Mouse (Mus musculus) heart, postnatal 0 days (tissue): ENCODE data around the gene Unc45b. TPM values are rescaled to one million over a fixed set of nuclear protein-coding genes. Genes with fewer than 3 reads are reported as not detected.

Experiments used
- ATAC-seq: fragments of 200-750 bp; cut with Nextera tagmentation; 2 replicates; pipeline ENCODE4 v1.8.0; 2017; ENCODE audit warnings: low read depth, moderate number of reproducible peaks, moderate library complexity; ENCODE audit not compliant: insufficient read depth
- DNase-seq: peaks from one replicate; pipeline ENCODE4 v3.0.0-alpha.2; 2016; ENCODE audit warnings: low spot score
- H3K27ac ChIP-seq: fragments of 300-500 bp; sonication (generic); 2 replicates; pipeline ENCODE4 v1.5.1; 2014; ENCODE audit warnings: low read depth, mild to moderate bottlenecking
- H3K27me3 ChIP-seq: fragments of 300-500 bp; sonication (generic); 2 replicates; pipeline ENCODE4 v1.6.1; 2014; ENCODE audit warnings: low read length, mixed read lengths; ENCODE audit not compliant: control insufficient read depth, insufficient read depth
- H3K36me3 ChIP-seq: fragments of 300-500 bp; sonication (generic); replicated peaks from 2 replicates; pipeline ENCODE4 v1.6.1; 2014; ENCODE audit warnings: low read length, mixed read lengths; ENCODE audit not compliant: control insufficient read depth, insufficient read depth
- H3K4me1 ChIP-seq: fragments of 300-500 bp; sonication (generic); 2 replicates; pipeline ENCODE4 v1.6.1; 2014; ENCODE audit warnings: antibody characterized with exemption; ENCODE audit not compliant: control insufficient read depth, insufficient read depth
- H3K4me2 ChIP-seq: fragments of 300-500 bp; sonication (generic); 2 replicates; pipeline ENCODE4 v1.6.1; 2014; ENCODE audit warnings: low read depth, mild to moderate bottlenecking, low read length, moderate library complexity
- H3K4me3 ChIP-seq: fragments of 300-500 bp; sonication (generic); 2 replicates; pipeline ENCODE4 v1.5.1; 2014; ENCODE audit warnings: low read depth, low read length
- H3K9ac ChIP-seq: fragments of 300-500 bp; sonication (generic); replicated peaks from 2 replicates; pipeline ENCODE4 v1.6.1; 2014; ENCODE audit warnings: low read depth, low read length, mixed read lengths
- H3K9me3 ChIP-seq: fragments of 300-500 bp; sonication (generic); replicated peaks from 2 replicates; pipeline ENCODE4 v1.6.1; 2016; ENCODE audit warnings: low read length; ENCODE audit not compliant: control insufficient read depth
- CTCF ChIP-seq: IDR thresholded peaks from 2 replicates; pipeline ENCODE4 v1.5.1; 2016; ENCODE audit warnings: antibody characterized with exemption, control low read depth, low read depth
- EP300 ChIP-seq: IDR thresholded peaks from 2 replicates; pipeline ENCODE4 v1.6.1; 2016; ENCODE audit warnings: antibody characterized with exemption, low read depth
- WGBS: fragments of 180-500 bp; shearing (Covaris S2); extraction: QIAGEN DNeasy Blood & Tissue Kit; methylation state at CpG from one replicate; pipeline ENCODE4 v1.1.7; 2014; 5-methylcytosine and 5-hydroxymethylcytosine counted together
- polyA plus RNA-seq: library from polyadenylated mRNA; unstranded; fragments of >200 nt; fragmentation: Nextera tagmentation; extraction: Ambion mirVana; gene quantifications from 2 replicates; pipeline ENCODE4 v1.2.1, GENCODE M21; 2015
- total RNA-seq: library from RNA; depleted of rRNA; stranded (reverse); fragments of >200 nt; gene quantifications from 2 replicates; pipeline ENCODE4 v1.2.3, GENCODE M21; 2014; ENCODE audit warnings: low replicate concordance

Unc45b gene
- total and polyA plus RNA-seq, 2 experiments from 2014 or later = 167 to 239 TPM

DNA sequence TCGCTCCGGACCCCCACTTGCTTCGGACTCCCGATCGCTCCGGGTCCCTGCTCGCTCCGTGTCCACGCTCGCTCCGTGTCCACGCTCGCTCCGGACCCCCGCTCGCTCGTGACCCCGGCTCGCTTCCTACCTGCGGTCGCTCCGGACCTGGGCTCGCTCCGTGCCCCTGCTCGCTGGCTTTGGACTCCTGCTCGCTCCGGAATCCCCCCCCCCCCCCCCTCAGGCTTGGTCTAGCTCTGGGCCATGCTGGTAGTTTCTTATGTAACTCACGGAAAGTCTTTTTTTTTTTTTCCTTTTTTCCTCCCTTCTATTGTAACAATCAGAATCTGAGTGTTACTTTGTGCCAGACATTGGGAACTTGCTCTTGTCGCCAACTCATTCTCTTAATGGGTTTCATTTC is 22.8 kb downstream of the Unc45b start:
- peaks cover 66% of the 10 kb centered on the region for H3K36me3 ChIP-seq
- no peak for ATAC-seq
- H3K27ac ChIP-seq = peak overlapping the region; percentile 81
- 66% methylated on average over 29 of the region's 29 CpGs for WGBS
- H3K4me2 ChIP-seq = peak overlapping the region; percentile 64
- H3K4me1 ChIP-seq = no peaks in the 10 kb centered on the region
- TF ChIP-seq EP300 = no peak
- TF ChIP-seq CTCF = no peak
- H3K9ac ChIP-seq = peak overlapping the region; percentile 63
- DNase-seq = no peak
- H3K9me3 ChIP-seq = peaks cover 16% of the 10 kb centered on the region
- H3K4me3 ChIP-seq = peak overlapping the region; percentile 60
- no peaks in the 10 kb centered on the region for H3K27me3 ChIP-seq

DNA sequence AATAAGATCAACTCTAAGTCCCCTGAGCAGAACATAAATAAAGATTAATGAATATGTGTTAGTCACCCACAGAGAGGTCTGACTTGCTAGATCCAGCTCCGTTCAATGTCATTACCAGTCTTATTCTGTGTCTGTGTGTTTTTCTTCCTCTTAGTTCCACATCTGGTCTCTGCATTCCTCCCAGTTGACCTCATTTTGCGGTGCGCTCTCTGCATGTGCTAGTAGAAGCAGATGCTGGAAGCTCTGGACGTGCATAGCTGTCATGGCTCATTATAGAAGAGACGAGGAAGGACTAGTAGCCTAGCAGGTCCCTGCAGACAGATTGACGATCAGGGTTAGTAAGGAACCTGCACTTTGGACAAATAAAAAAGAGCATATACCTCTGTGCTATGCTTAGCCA is 33.0 kb downstream of the Unc45b start:
- H3K4me3 ChIP-seq = no peak overlapping the region
- H3K27ac ChIP-seq = no peak overlapping the region
- no peak for TF ChIP-seq EP300
- TF ChIP-seq CTCF = no peak
- DNase-seq (no peak), ATAC-seq (no peak)
- no peak overlapping the region for H3K9ac ChIP-seq
- no peak overlapping the region for H3K4me2 ChIP-seq
- WGBS = 52% methylated on average over 6 of the region's 6 CpGs
- peaks cover 56% of the 10 kb centered on the region for H3K36me3 ChIP-seq
- peaks cover 13% of the 10 kb centered on the region; the same call in 1 of the 2 replicates for H3K4me1 ChIP-seq
- H3K9me3 ChIP-seq = no peaks in the 10 kb centered on the region
- no peaks in the 10 kb centered on the region for H3K27me3 ChIP-seq

DNA sequence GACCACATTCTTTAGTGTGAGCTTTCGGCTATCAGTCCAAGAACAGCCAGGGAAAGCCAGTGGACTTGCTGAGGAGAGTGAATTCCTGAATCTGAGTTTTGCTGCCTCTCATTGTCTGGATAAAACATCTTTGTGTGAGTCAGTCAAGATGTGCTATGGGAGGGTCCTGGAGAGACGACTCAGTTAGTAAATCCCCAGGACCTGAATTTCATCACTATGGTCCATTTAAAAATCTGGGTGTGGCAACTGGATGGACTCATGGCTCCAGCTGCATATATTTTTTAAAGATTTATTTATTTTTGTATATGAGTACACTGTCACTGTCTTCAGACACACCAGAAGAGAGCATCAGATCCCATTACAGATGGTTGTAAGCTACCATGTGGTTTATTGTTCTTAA is 35.3 kb downstream of the Unc45b start:
- H3K36me3 ChIP-seq = peaks cover 33% of the 10 kb centered on the region
- DNase-seq (no peak), ATAC-seq (0 out of 2 replicates have a peak, but pooled peaks have one; percentile 30)
- no peaks in the 10 kb centered on the region for H3K9me3 ChIP-seq
- H3K4me3 ChIP-seq = no peak overlapping the region
- no peak overlapping the region for H3K9ac ChIP-seq
- no peak overlapping the region for H3K27ac ChIP-seq
- peaks cover 4% of the 10 kb centered on the region; the same call in 1 of the 2 replicates for H3K27me3 ChIP-seq
- peaks cover 13% of the 10 kb centered on the region for H3K4me1 ChIP-seq
- no peak overlapping the region for H3K4me2 ChIP-seq
- no peak for TF ChIP-seq CTCF
- 16% methylated on average over 2 of the region's 2 CpGs for WGBS

DNA sequence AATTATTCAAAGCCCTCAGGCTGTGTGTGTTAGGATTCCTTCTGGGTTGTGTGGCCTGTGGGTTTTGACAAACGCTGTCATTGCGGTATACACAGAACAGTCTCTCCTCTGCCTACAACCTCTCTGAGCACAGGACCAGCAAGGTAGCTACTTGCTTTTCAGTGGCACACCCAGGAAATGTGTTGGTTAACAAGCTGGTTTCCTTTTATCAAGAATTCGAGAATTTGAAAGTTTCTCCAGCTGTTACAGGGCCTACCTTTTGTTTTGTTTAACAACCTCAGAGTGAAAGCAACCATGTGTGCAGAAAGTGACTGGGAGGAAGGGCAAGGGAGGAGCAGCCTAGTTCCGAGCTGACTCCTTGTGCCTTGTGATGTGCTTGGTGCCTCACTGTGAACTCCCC is 37.1 kb downstream of the Unc45b start:
- Histone ChIP-seq H3K4me3 (no peak overlapping the region), H3K36me3 (peaks cover 15% of the 10 kb centered on the region), H3K27me3 (peaks cover 13% of the 10 kb centered on the region; the same call in 1 of the 2 replicates), H3K27ac (peak overlapping the region; percentile 30), H3K9ac (no peak overlapping the region), H3K4me1 (peaks cover 24% of the 10 kb centered on the region), H3K4me2 (no peak overlapping the region), H3K9me3 (no peaks in the 10 kb centered on the region)
- no peak for TF ChIP-seq CTCF
- no peak for TF ChIP-seq EP300
- 57% methylated on average over 4 of the region's 4 CpGs for WGBS
- ATAC-seq = no peak
- no peak for DNase-seq

DNA sequence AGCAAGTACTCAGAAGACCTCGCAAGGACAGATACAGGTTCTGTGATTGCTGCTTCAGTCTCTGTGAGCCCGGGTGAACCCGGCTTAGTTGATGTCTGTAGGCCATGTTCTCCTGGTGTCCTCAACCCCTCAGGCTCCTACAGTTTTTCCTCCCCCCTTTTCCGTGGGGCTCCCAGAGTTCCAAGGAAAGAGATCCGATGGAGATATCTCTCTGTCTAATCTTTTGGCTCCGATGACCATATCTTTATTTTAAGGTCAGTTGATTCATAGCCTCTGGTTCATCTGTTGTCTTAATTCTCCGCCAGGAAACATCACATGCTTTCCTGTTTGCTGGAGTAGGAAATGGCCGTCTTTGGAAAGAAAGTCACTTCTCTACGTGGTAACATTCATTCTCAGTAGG is 38.7 kb downstream of the Unc45b start:
- no peak overlapping the region for H3K9ac ChIP-seq
- peaks cover 13% of the 10 kb centered on the region; the same call in 1 of the 2 replicates for H3K27me3 ChIP-seq
- ATAC-seq (no peak), DNase-seq (no peak)
- peak overlapping the region; percentile 91 for H3K27ac ChIP-seq
- H3K4me1 ChIP-seq = peaks cover 24% of the 10 kb centered on the region
- H3K4me2 ChIP-seq = 0 out of 2 replicates have a peak overlapping the region, but pooled peaks have one; percentile 25
- TF ChIP-seq EP300 (peak; percentile 65; the same call in 1 of the 2 replicates), CTCF (no peak)
- no peak overlapping the region for H3K4me3 ChIP-seq
- H3K36me3 ChIP-seq = no peaks in the 10 kb centered on the region
- 63% methylated on average over 9 of the region's 9 CpGs for WGBS
- H3K9me3 ChIP-seq = no peaks in the 10 kb centered on the region

DNA sequence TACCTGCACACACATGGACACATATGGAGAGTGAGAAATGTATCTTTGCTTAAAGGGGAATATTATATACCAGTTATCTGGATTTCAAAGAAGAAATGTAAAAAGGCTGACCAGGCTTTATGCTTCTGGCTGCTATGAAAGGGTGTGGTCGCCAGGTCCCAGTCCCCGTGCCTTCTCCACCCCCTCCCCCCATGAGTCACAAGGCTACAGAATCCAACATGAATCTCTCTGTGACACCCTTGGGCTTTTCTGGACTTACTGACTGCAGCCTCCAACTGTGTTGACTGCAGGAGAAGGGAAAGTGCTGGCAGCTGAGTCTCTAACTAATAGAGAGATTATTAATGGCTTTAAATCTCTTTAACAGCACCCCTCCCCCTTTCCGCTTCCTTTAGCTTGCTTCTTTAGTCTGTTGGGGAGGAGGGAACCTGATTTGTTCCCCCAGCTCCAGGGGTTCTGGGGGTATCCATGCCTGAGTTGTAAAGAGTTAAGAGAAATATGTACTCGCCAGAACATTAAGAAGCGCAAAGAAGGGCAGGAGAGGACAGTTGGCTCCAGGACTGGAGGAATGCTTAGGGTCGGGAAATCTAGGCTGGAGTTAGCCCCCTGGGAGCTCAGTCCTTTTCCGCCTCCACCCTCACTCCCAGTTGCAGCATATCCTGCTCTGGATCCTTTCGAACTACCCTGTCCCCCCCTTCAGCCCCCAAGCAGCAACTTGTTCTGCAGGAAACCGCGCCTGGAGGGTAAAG is 40.6 kb downstream of the Unc45b start, which contains the start of gene Slfn5:
Gene Slfn5 (plus strand): TSS at position 614 of the 746 bp plus-strand sequence.
- TF ChIP-seq EP300 = 0 out of 2 replicates have a peak, but pooled peaks have one; percentile 32
- no peak for TF ChIP-seq CTCF
- ATAC-seq (peak; percentile 76), DNase-seq (peak; percentile 73)
- no peaks in the 10 kb centered on the region for H3K36me3 ChIP-seq
- peak within 1 kb of the TSS; percentile 76 for H3K4me2 ChIP-seq
- no peaks in the 10 kb centered on the region for H3K9me3 ChIP-seq
- peak within 1 kb of the TSS; percentile 52 for H3K4me3 ChIP-seq
- H3K9ac ChIP-seq = peak within 1 kb of the TSS; percentile 55
- peak within 1 kb of the TSS; percentile 91 for H3K27ac ChIP-seq
- H3K27me3 ChIP-seq = peaks cover 13% of the 10 kb centered on the region; the same call in 1 of the 2 replicates
- WGBS = 10% methylated on average over 10 of the region's 10 CpGs
- peaks cover 15% of the 10 kb centered on the region for H3K4me1 ChIP-seq
